Mouse (Mus musculus) testis, postnatal 14 days (tissue): ENCODE results near the gene Gm10377.
"Not testable (repeated sequence)": the region's sequence is repeated elsewhere in the genome, so short reads cannot be mapped to it uniquely, and the experiment has no call there.

Experiments used
- DNase-seq: peaks from one replicate; pipeline ENCODE4 v3.0.0; 2021; ENCODE audit warnings: low spot score

Gene Gm10377

DNA sequence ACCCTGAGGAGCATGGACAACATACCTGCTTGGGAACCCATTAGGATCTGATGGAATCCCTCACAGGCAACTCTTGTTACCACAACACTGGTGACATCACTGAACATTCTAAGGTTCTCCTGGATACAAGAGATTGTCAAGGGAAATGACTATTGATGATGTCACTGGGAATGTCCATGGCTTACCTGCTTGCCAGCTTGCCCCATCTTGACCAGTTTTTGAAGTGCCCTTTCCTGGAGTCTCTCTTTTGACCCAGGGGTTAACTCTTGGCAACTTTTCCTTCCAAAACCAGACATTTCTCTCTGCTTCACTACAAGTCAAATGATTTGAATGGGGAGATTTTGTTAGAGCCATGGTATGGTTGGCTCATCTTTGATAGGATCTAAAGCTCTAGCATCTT, at the start of gene Gm10377:
Gene Gm10377 (minus strand): TSS at position 101 of the 400 bp plus-strand sequence.
- not testable (repeated sequence) for DNase-seq

GRCm38 (mm10) chr14:42768721-42769120, 29.1 kb downstream of the Gm10377 start, which contains the start of gene Gm3015:
Gene Gm3015, minus strand, starts transcription at chr14:42768821.
- DNase-seq = not testable (repeated sequence)
